Mouse (Mus musculus) liver, embryonic 14.5 days (tissue): ENCODE data around the gene Mcf2l.

ENCODE experiments used
- CTCF ChIP-seq: IDR thresholded peaks from 2 replicates; pipeline ENCODE4 v1.5.1; 2016; ENCODE audit warnings: antibody characterized with exemption, low read depth, control low read depth
- EP300 ChIP-seq: IDR thresholded peaks from 2 replicates; pipeline ENCODE4 v1.6.1; 2016; ENCODE audit warnings: antibody characterized with exemption, low read depth

DNA sequence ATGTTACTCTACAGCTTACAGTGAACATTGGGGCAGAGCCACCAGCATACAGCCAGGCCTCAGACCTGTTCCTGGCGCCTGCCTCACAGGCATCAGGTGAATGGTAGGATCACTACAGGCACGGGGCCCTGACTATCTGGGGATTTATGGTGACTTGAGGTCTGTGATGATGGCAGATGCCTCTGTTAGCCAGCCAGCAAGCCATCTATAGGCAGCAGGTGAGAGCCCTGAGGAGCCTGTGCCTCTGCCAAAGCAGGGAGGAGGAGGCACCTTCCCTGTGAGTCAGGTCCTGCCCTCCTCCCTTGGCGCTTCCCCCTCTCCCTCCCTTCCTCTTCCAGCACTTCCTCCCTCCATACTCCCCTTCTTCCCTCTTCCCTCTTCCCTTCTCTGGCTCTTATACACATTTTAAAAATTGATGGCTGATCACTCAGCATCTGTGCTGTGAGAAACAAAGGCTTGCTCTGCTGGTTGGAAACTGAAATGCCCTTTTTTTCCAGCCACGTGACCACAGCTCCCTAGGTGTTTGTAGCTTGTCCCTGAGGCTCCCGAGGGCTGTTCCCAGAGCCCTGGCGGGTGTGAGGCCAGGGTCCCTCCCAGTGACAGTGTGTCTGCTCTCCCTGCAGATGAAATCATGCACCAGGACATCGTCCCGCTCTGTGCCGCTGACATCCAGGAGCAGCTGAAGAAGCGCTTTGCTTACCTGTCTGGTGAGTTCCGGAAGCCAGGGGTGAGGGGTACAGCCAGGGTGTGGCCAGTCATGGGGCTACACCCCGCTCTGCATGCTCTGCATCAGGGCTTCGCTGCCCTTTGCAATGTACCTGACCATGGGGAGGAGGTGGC lies 89.2 kb downstream of the Mcf2l start:
- no peak for TF ChIP-seq CTCF
- TF ChIP-seq EP300, result no peak
